ENCODE assay signal across 9 mouse cellular contexts in genomic region chr9:102759581-102760001, GRCm38 (mm10). TPM values are rescaled to one million over a fixed set of nuclear protein-coding genes. Genes with fewer than 3 reads are reported as not detected.
DNase-seq lines count a peak whose midpoint lies in the region; ATAC-seq lines count a peak whose summit lies in the region.
"Had no signal": no experiment of that assay in that cellular context is flagged by ENCODE, and none has a peak within 500 bp of the region (broad histone marks: within the 10 kb centered on the region; RNA-seq: fewer than 3 reads in every experiment).

No protein-coding gene starts in this region.

- 77% methylated on average over 5 of the region's 5 CpGs for WGBS in forebrain, embryonic 13.5 days
- 51% methylated on average over 5 of the region's 5 CpGs for WGBS in forebrain, embryonic 11.5 days
- WGBS in intestine, embryonic 15.5 days: 31% methylated on average over 5 of the region's 5 CpGs
- WGBS in neural tube, embryonic 15.5 days: 68% methylated on average over 5 of the region's 5 CpGs

- H3K27me3 ChIP-seq in forebrain, embryonic 13.5 days: no peaks in the 10 kb centered on the region
- no peaks in the 10 kb centered on the region for H3K27me3 ChIP-seq in forebrain, embryonic 11.5 days (ENCODE audit: control insufficient read depth, insufficient read depth, low read length)
- H3K27me3 ChIP-seq in intestine, embryonic 15.5 days (replicated peaks): no peaks in the 10 kb centered on the region
- no peaks in the 10 kb centered on the region for H3K27me3 ChIP-seq in neural tube, embryonic 15.5 days (replicated peaks)

- no peaks in the 10 kb centered on the region for H3K9me3 ChIP-seq in forebrain, embryonic 13.5 days (replicated peaks)
- H3K9me3 ChIP-seq in forebrain, embryonic 11.5 days (ENCODE audit: control insufficient read depth, low read length): no peaks in the 10 kb centered on the region
- H3K9me3 ChIP-seq in intestine, embryonic 15.5 days: no peaks in the 10 kb centered on the region
- H3K9me3 ChIP-seq in neural tube, embryonic 15.5 days (replicated peaks): no peaks in the 10 kb centered on the region

- 0 out of 2 replicates have a peak overlapping the region, but pooled peaks have one; percentile 46 for H3K27ac ChIP-seq in forebrain, embryonic 13.5 days
- no peak overlapping the region for H3K27ac ChIP-seq in forebrain, embryonic 11.5 days (ENCODE audit: low read depth, low read length)
- peak overlapping the region; percentile 46 for H3K27ac ChIP-seq in intestine, embryonic 15.5 days
- 0 out of 2 replicates have a peak overlapping the region, but pooled peaks have one; percentile 28 for H3K27ac ChIP-seq in neural tube, embryonic 15.5 days (replicated peaks)

- no peak overlapping the region for H3K4me3 ChIP-seq in forebrain, embryonic 13.5 days
- H3K4me3 ChIP-seq in forebrain, embryonic 11.5 days (ENCODE audit: low read depth, low read length): no peak overlapping the region
- H3K4me3 ChIP-seq in intestine, embryonic 15.5 days (replicated peaks): no peak overlapping the region
- no peak overlapping the region for H3K4me3 ChIP-seq in neural tube, embryonic 15.5 days (replicated peaks)
- H3K4me3 ChIP-seq: myocyte had no signal

- DNase-seq in forebrain, embryonic 11.5 days (ENCODE audit: low spot score): no peak
- peak; percentile 64 for DNase-seq in lung, adult 18-20 months
- no peak for DNase-seq in lung, postnatal 36 days
- DNase-seq in right cerebral cortex, adult 2 months (ENCODE audit: low spot score in 2 of 2): no peak

- H3K4me1 ChIP-seq in forebrain, embryonic 13.5 days: no peaks in the 10 kb centered on the region
- H3K4me1 ChIP-seq in forebrain, embryonic 11.5 days (replicated peaks; ENCODE audit: control insufficient read depth, insufficient read depth, low read length): 0 out of 2 replicates have a peak, but pooled peaks cover 2% of the 10 kb centered on the region
- H3K4me1 ChIP-seq in intestine, embryonic 15.5 days (replicated peaks): peaks cover 37% of the 10 kb centered on the region
- no peaks in the 10 kb centered on the region; the same call in 1 of the 2 replicates for H3K4me1 ChIP-seq in neural tube, embryonic 15.5 days

- H3K9ac ChIP-seq in forebrain, embryonic 13.5 days: no peak overlapping the region
- no peak overlapping the region for H3K9ac ChIP-seq in forebrain, embryonic 11.5 days (ENCODE audit: low read length)
- H3K9ac ChIP-seq in intestine, embryonic 15.5 days: no peak overlapping the region
- no peak overlapping the region for H3K9ac ChIP-seq in neural tube, embryonic 15.5 days (replicated peaks)

- H3K36me3 ChIP-seq in forebrain, embryonic 13.5 days (ENCODE audit: poor library complexity, severe bottlenecking): no peaks in the 10 kb centered on the region
- no peaks in the 10 kb centered on the region for H3K36me3 ChIP-seq in forebrain, embryonic 11.5 days (ENCODE audit: control insufficient read depth, insufficient read depth, low read length)
- no peaks in the 10 kb centered on the region for H3K36me3 ChIP-seq in intestine, embryonic 15.5 days
- no peaks in the 10 kb centered on the region for H3K36me3 ChIP-seq in neural tube, embryonic 15.5 days

- H3K4me2 ChIP-seq in forebrain, embryonic 13.5 days: no peak overlapping the region
- H3K4me2 ChIP-seq in forebrain, embryonic 11.5 days (ENCODE audit: low read depth, low read length, severe bottlenecking): no peak overlapping the region
- no peak overlapping the region for H3K4me2 ChIP-seq in intestine, embryonic 15.5 days (replicated peaks)
- no peak overlapping the region for H3K4me2 ChIP-seq in neural tube, embryonic 15.5 days

- no peak for ATAC-seq in forebrain, embryonic 13.5 days
- no peak for ATAC-seq in forebrain, embryonic 11.5 days (replicated peaks; ENCODE audit: low FRiP score)
- ATAC-seq in intestine, embryonic 15.5 days: no peak
- ATAC-seq in neural tube, embryonic 15.5 days (ENCODE audit: low FRiP score): no peak
- ATAC-seq in megakaryocyte-erythroid progenitor cell, adult 5-6 weeks (replicated peaks; ENCODE audit: low FRiP score, low TSS enrichment, poor library complexity, severe bottlenecking): no peak

RNA-seq across cellular contexts. Expression of gene Amotl2, which starts 43.1 kb away (rescaled TPM):
- polyA plus RNA-seq in forebrain, embryonic 13.5 days (2015; fragmentation: Nextera tagmentation; extraction: Ambion mirVana): 46.9 and 55.3 TPM in 2 replicates
- 72.4 and 73.4 TPM in 2 replicates for polyA plus RNA-seq in forebrain, embryonic 11.5 days (2014; fragmentation: Nextera tagmentation; extraction: Ambion mirVana)
- polyA plus RNA-seq in intestine, embryonic 15.5 days (2015; fragmentation: Nextera tagmentation; extraction: Ambion mirVana): 31.8 and 32.9 TPM in 2 replicates
- 41.5 and 57.0 TPM in 2 replicates for polyA plus RNA-seq in neural tube, embryonic 15.5 days (2015; fragmentation: Nextera tagmentation; extraction: Ambion mirVana)
- not detected in 2 replicates for total RNA-seq in megakaryocyte-erythroid progenitor cell, adult 5-6 weeks (2014; fragmentation: Nextera tagmentation)
- not detected in 2 replicates for total RNA-seq in megakaryocyte-erythroid progenitor cell, adult 5-6 weeks (2017)

Comparison
In these comparisons a context has a peak if more than half of its experiments do, and no peak if none do; other contexts are left out.
1. DNase-seq: peak in lung, adult 18-20 months (2 of 2); none in forebrain, embryonic 11.5 days (single experiment), lung, postnatal 36 days (single experiment) and right cerebral cortex, adult 2 months (0 of 2).